Mouse (Mus musculus) mouse embryonic stem cell (cell line): Measurements from ENCODE around the gene Otop3.

Source experiments
- in situ Hi-C, 2 experiments: fragments of 300-500 bp; cut with MboI; formaldehyde crosslinking; loops; 1 replicate in 1 of 2; 3 replicates in 1 of 2; pipeline ENCODE4 v1.14.3; 2019 to 2020; ENCODE audit warnings: low sequenced_read_pairs in 2 of 2, low pct_unique_long_range_greater_than_20kb in 1 of 2, mixed read lengths in 1 of 2; ENCODE audit not compliant: unreplicated experiment in 1 of 2

Otop3 gene

DNA sequence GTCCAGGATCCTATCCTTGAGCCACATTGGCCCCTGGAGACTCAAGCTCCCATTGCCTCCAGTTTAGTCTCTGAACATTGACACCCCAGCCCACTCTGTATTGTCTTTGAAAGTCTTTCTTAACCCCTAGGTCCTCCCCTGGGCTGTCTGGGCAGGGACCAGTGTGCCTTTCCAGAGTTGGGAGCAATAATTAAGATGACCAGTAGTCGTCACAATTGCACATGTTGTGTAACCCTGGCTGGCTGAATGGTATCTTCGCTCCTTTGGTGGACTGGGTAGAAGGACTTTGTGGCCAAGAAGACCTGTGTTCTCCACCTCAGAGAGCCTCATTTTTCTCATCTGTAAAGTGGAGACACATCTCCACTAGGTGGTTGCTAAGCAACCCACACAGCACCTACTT lies 20.3 kb upstream of the Otop3 start:
- in situ Hi-C loops = no loop called here

DNA sequence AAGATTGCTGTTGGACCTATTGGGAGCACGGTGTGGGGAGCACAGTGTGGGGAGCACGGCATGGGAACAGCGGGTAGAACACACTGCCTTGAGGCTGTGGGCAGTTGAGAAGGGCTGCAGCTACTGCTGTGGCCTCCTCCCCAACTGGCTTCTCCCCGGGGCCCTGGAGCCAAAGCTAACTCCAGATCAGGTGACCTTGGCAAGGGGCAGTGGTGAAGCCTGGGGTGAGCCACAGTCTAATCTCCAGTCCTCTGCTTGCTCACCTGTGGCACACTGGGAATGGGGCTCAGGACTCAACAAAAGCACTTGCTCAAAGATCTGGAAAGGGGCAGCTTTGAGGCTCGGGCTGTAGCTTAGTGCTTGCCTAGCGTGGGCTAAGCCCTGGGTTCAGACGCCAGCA lies 17.3 kb upstream of the Otop3 start:
- in situ Hi-C loops = no loop called here

DNA sequence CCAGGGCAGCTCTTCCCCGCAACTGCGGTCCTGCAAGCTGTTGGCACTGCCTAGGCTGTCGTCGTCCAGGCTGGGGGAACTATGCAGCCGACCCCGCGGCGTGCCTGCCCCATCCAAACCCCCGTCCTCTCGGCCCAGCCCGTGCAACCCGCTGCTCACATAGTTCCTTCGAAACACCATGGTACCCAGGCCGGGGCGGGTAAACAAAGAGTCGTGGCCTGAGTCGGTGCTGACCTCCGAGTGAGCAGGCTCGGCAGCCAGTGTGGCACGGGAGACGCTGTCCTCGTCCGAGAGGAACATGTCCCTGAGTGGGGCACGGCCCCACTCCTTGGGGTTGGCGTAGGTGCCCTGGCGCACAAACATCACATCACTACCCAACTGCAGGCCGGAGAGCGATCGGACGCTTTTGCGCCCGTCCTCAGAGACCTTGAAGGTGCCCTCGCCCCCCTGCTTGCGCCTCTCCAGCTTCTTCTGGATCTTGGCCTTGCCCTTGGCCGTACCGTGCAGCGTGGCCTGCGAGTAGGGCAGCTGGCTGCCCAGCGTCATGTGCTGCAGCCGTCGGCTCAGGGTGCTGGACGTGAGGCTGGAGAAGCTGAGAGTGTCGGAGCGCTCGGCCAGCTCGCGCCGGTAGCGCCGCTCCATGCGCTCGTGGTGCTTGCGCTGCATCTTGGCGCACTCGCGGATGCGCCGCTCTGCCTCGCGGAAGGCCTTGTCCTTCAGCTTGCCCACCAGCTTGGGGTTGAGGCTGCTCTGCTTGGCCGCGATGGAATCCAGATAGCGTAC lies 16.1 kb upstream of the Otop3 start:
- in situ Hi-C loops = no loop called here

- in situ Hi-C loops = loop anchor here in 1 of 2 experiments (5.0 kb wide), 1 partner anchor 37 kb away; no protein-coding TSS in a partner anchor
These were observed 14.7 kb upstream of the Otop3 start for GRCm38 (mm10) chr11:115319704-115320383.

DNA sequence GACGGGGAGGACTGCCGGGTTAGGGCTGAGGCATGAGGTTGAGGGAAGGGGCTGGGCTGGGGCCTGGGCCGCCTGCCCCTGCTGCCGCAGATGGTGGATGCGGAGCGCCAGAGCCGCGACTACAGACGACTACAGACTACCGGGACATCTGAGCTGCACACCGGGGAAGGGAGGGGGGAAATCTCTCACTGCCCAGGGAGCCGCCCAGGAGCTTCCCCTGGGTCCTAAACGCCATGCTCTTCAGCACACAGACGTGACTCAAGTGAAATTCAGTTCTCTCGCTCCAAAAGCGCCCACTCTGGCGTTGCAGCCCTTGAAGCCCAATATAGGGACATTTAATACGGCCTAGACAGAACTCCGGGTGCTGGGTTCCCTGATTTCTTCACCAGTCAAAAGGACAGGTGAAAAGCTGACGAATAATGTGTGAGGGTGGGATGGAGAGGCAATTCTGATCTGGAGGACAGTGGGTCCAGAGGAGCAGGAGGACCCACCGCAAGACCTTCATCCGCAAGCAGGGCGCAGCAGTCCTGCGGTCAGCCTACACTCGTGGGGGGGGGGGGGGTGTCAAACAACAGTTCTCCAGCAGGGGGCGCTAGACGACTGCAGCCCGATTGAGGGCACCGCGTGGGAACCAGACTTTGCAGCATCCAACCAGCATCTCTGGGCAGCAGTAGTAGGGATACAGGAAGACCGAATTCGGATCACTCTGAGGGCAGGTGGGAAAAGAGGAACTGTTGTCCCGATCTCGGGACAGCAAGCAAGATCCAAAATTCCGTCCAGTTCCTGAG lies 12.4 kb upstream of the Otop3 start, which contains the start of gene Ush1g:
Ush1g (minus strand) TSS at position 136 of the 788 bp plus-strand sequence.
- in situ Hi-C loops = loop anchor here in 1 of 2 experiments (5.0 kb wide), 1 partner anchor 35 kb away; no protein-coding TSS in a partner anchor

GRCm38 (mm10) chr11:115323354-115323753 lies 11.2 kb upstream of the Otop3 start:
- in situ Hi-C loops = loop anchor here in 1 of 2 experiments (5.0 kb wide), 1 partner anchor 34 kb away; no protein-coding TSS in a partner anchor

GRCm38 (mm10) chr11:115326730-115327129 lies 7.8 kb upstream of the Otop3 start:
- in situ Hi-C loops = no loop called here

GRCm38 (mm10) chr11:115329339-115329738 lies 5.2 kb upstream of the Otop3 start:
- in situ Hi-C loops = no loop called here

DNA sequence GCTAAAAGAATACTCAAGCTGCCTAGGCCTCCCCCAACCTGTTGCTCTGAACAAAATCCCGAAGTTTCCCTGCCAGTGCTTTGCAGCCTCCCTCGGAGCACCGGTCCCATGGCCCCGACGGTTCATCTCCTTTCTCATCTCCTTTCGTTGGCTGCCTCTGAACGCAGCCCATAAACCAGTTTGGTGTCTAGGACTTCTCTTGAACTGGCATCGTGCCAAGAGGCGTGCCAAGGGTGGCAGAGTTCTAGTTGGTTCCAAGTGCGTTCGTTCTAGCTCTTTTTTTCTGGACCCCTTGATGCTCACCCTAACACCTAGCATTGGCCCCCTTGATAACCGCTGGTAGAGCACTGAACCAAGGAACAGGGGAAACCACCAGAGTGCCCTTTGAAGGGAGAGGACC lies 692 bp downstream of the Otop3 start:
- in situ Hi-C loops = no loop called here

GRCm38 (mm10) chr11:115336115-115336514 lies 1.6 kb downstream of the Otop3 start:
- in situ Hi-C loops = no loop called here

GRCm38 (mm10) chr11:115337350-115337749 lies 2.8 kb downstream of the Otop3 start:
- in situ Hi-C loops = no loop called here

DNA sequence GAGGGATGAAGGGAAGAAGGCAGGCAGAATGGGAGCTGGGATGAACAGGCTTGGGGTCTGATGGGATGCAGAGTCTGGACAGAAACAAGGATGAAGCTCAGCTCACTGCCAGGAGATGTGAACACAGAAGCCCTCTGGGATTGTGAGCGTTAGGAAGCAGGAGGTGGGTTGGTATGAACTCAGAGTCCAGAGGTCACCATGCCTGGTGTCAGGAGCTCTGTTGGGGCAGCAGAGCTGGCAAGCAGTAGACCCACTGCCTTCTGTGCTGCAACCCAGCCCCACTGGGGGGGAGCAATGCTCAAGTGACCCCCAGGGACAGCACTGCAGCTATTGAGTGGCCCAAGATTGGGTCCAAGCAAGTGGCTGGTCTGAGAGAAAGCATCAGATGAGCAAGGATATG lies 3.3 kb downstream of the Otop3 start:
- in situ Hi-C loops = no loop called here

DNA sequence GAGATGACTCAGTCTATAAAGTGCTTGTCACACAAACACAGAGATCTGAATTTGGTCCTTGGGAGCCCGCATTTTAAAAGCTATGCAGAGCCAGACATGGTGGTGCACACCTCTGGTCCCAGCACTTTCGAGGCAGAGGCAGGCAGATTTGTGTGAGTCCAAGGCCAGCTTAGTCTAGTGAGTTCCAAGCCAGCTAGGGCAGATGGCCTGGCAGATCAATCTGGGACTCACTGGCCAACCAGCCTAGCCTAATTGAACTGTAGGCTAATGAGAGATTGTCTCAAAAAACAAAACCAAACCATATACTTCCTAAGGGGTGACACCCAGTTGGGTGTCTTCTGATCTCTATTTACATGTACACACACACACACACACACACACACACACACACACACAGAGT lies 6.7 kb downstream of the Otop3 start:
- in situ Hi-C loops = no loop called here

DNA sequence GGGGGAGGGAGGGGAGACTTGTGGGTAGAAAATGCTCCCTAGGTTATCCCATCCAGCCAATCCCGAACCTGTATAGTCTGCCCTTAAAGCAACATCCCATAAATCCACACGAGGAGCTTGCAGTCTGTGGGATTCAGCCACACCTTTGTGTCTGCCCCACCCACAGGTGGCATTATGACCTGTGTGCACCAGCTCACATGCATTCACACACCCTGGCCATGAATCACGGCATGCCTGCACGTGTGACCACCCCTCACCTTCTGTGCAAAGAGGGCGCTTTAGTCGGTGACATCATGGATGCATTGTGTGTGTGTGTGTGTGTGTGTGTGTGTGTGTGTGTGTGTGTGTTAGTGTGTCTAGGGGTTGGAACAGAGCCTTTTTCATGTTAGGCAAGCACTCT lies 7.3 kb downstream of the Otop3 start:
- in situ Hi-C loops = no loop called here

DNA sequence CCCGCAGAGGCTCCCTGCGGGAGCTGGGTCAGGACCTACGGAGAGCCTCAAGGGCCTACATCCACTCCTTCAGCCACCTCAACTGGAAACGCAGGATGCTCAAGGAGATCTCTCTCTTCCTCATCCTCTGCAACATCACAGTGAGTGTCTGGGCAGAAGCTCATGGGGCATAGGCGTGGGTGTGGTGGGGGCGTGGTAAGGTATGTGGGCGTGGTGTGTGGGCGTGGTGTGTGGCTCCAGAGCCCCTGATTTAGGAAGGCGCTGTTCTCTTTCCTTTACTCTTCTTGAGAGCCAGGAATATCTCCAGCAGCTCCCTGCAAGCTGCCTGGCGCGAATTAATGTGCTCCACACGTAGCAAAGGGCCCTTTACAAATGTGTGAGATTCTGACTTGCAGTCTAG lies 10.4 kb downstream of the Otop3 start:
- in situ Hi-C loops = no loop called here

DNA sequence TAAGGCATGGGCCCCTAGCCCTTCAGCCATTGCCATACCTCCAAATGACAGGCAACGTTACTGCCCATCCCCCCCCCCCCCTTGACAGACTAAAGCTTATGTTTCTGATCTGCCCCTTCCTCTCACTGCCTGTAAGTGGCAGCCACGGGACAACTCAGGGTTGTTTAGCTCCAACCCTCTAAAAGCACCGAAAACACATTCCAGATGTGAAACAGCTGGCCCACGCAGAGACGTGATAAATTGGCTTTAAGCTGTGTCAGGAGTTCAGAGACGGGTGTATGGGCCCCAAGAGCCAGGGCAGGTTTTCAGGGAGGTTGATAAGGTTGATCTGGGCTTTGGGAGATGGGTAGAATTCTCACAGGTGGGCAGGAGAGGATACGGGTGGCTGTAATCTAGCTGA lies 11.0 kb downstream of the Otop3 start:
- in situ Hi-C loops = no loop called here

- in situ Hi-C loops = no loop called here
These were observed 14.2 kb downstream of the Otop3 start for GRCm38 (mm10) chr11:115348681-115349248.

DNA sequence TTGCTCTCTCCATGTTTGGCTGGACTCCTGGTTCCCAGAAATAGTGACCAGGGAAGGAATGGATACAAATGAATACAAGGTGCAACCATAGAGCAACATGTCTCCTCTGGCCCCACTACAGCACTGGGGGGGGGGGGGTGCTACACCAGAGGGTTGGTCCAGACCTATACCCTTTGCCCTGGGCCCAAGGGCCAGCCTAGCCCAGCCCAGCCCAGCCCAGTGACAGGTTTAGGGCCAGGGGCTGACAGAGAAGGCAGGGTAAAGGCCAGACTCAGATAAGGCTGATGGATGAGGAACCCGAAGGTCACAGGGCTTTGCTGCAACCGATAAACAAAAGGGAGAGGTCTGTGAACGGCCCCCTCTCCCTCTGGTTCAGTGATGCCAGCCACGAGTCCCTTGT lies 15.4 kb downstream of the Otop3 start:
- in situ Hi-C loops = no loop called here

DNA sequence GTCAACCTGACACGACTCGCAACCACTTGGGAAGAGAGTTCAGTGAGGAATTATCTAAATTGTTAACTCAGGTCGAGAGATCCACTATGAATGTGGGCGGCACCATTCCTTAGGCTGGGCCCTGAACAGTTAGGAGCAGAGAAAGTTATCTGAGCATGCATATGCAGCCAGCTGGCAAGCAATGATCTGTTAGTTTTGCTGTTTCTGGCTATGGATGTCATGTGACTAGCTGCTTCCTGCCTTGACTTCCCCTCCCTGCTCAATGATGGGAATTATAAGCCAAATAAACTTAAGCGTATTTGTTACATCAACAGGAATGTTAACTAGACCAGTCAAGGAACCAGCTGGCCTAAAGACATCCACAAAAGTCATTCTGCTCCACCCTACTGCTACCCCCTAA lies 18.8 kb downstream of the Otop3 start:
- in situ Hi-C loops = no loop called here
